Mouse (Mus musculus): ENCODE results near the gene Cxcl2.
A peak's percentile ranks its signal among the peaks of the same experiment; 100 is the strongest.

Gene Cxcl2

DNA sequence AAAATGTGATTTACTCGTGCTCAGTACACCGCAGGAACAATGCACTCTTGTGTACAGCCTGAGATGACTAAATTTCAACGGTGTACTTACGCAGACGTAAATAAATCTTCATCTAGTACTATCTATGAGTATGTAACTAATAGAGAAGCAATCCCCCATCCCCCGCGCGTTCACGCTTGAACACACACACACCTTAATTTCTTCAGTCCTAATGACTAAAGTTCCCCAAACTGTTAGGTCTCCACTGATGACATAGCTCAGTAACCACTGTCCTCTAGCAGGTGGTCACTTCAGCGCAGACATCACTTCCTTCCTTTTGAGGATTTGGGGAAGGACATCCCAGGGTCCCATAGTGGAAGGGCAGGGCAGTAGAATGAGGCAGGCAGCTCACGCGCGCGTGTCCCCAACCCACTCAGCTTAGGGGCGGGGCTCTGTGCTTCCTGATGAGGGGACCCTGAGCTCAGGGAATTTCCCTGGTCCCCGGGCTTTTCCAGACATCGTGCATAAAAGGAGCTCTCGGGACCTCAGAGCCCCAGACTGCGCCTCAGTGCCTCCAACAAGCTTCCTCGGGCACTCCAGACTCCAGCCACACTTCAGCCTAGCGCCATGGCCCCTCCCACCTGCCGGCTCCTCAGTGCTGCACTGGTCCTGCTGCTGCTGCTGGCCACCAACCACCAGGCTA lies at the start of gene Cxcl2:
Gene Cxcl2, plus strand, starts transcription at position 533 of the 682 bp plus-strand sequence.
- DNase-seq: no peak

DNA sequence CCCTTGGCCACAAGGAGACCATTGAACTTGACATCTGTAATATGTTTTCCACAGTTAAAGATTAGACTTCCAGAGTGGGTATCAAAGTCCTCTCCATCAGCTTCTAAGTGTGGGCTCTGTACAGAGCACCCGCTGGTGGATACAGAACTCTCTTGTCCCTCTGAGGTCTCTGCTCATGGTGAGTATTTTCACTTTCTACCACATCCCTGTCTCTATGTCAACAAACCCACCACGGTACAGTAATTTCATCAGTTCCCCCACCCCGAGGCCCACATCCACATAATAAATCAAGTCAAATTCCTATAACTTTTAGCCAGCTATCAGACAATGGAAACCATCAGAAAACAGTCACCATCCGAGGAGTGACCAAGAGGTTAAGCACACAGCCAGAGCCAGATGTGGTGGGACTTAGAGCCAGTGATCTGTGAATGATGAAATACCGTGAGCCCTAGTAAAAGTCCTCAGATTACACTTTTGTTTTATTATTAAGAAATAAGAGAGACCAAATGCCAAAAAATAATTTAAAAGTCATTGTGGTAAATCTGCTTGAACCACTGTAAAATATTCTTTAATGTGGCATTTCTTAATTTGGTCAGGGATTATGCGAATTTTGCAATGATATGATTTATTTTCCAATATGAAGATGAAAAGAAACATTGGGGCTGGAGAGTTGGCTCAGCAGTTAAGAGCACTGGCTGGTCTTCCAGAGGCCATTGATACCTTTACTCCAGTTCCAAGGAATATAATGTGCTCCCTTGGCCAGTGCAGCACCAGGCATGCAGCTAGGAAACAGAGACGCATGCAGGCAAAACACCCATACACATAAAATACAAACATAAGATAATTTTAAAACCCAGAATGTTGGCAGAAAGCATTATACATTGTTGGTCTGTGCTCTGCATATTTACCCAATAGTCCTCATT lies 48.1 kb upstream of the Cxcl2 start:
- no peak for DNase-seq

DNA sequence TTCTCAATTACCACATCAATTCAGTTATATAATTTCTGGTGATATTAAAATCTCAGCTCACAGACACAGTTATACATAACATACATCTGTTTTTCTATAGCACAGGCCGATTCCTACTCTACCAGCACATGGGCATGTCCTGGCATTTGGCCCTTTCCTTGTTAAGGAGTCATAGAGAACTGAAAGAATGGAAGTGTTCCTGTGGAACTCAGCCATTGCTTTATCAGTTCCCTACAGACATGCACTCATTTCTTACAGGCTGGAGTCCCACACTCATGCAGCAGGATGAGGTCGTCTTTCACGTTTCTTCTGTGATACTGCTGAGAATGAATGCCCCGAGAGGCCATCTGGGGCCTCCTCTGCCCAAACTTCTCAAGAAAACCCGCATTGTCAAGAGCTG lies 46.2 kb upstream of the Cxcl2 start:
- no peak for DNase-seq

DNA sequence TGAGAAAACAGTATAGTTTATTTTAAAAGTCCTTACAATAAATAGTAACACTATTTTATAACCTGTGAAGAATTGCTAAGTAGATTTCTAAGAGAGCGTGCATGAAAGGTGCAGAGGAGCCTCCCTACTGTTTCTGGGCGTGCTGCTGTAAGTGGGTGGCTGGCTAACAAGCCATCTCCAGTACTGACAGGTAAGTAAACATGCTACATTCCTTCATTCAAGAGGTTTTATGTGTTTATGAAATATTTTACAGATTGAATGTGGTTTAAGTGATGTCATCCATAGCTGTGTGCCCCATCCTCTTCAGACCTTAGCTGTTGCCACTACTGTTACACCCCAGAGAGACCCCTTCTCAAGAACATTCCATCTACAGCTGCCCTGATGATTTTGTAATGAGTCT lies 45.2 kb upstream of the Cxcl2 start:
- DNase-seq: no peak

DNA sequence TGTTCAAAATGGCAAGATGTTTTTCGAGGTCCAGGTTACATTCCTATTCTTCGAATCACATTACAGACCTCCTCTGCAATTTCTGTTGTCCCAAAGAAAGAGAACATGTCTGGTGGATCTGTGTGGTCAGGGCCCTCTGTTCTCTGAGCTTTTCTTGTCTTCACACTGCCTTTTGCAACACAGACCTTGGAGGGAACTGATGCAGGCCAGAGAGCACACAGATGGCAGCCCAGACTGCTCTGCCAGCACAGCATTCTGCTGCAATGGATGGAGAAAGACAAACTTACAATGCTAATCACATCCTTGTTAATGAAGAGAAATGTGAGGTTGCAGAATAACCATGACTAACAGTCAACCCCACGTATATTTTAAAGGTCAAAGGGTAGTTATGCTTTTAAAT lies 44.6 kb upstream of the Cxcl2 start:
- DNase-seq: no peak

DNA sequence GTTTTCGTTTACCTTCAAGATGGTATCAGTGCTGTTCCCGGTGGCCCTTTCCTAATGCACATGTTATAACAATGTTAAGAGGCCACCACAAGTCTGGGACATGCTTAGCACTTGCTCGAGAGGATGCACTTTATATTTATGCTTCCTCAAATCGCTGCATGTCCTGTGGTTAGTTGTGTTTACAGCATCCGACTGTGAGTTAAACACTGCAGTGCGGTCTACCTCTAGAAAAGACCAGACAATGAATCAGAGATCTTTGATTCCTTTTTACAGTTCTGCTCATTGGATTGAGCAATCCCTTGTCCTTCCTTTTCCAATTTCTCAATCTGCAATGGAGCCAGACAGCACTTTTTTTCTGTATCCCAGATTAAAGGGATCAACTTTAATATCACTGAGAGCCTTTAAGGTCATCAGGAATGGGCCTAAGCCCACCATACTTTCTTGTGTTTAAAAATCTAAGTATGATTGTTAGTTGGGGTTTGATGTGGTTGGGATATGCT lies 41.7 kb upstream of the Cxcl2 start:
- no peak for DNase-seq

DNA sequence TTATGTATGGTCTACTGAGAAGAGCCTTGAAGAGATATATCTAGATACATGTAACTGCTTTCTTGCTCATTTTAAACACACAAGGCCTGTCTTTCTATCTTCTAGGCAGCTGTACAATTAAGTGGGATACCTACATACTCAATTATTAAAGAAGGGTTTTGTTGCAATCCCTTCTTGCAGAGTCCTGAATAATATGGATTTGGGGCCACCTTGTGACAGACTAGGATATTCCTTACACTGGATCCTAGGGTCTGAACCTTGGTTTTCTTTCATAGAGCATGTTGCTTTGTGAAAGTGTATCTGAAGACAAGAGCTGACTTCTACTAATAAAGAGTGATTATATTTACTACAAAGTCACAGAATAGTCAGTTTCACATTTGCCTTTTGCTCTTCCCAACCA lies 36.9 kb upstream of the Cxcl2 start:
- no peak for DNase-seq

DNA sequence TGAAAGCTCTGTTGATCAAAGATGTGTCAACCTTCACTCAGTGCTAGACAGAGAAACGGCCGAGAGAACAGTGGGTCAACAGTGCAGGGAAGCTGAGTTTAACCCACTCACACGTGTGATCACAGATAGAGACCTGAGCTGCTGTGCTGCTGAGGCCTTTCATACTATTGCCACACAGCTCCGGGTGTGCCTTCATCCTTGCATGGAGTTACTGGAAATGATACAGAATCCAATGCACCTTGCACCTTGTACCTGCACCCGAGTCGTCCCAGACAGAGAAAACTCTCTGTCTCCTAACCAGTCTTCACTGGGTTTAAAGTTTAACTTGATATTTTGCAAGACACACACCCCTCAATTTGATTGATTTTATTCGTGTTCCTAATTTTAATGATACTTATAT lies 31.3 kb upstream of the Cxcl2 start:
- DNase-seq: no peak

DNA sequence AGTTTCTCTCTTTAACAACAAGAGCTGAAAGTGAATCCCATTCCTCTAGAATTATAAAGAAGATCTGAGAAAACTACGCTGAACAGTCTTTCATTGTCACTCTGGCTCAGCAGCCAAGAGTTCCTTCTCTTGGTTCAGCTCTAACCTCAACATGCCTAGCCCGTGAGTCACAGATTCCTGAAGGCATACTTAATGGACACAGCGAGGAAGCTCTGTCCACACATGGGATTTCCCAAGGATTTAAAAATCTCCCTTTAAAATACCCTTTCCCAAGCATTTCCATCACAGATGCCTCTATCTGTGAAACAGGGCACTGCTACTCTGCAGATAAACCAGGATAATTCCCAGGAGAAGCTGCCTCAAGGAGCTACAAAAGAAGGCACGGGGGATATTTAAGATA lies 27.6 kb upstream of the Cxcl2 start:
- no peak for DNase-seq

DNA sequence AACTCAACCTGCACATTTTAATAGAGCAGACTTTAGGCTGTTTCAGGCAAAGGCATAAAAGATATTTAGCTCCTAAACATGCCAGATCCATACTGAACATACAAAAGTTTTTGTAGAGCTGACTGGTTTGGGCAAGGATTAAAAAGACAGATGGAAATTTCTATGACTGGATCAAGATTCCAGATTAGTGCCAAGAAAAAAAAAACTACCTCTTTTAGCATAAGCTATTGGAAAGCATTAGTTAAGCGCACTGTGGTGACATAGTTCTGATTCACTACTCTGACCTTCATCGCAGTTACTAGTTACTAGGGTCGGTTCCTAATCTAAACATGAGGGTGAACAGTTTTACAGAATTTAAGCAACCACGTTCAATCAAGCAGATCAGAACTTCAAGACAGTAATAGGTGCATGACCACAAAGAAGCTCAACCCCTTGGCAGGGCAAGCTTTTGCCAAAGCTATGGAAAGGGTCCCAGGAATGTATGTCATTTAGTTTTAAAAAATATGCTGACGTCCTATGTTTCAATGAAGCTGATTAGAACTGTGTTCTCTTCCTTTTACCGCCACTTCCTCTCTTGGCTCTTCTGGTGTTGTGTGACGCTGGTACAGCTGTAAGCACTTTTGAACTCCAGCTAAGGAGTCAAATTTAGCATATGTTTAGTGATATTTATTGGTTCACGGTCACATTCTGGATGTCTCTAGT lies 27.0 kb upstream of the Cxcl2 start:
- no peak for DNase-seq

DNA sequence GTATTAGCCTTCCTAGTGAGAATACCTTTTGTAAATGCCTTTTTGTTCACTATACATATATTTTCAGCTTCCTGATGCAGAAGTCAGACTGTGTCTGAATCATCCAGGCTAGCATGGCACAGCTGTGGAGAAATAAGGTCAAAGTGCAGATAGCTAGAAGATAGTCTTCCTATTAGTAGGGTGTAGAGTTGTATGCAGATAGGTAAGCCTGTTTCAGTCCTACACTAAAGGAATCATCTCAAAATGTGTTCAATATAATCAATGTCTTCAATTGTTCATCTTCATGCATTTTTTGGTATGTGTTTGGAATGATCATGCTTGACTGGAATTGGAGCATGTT lies 26.5 kb upstream of the Cxcl2 start:
- no peak for DNase-seq

DNA sequence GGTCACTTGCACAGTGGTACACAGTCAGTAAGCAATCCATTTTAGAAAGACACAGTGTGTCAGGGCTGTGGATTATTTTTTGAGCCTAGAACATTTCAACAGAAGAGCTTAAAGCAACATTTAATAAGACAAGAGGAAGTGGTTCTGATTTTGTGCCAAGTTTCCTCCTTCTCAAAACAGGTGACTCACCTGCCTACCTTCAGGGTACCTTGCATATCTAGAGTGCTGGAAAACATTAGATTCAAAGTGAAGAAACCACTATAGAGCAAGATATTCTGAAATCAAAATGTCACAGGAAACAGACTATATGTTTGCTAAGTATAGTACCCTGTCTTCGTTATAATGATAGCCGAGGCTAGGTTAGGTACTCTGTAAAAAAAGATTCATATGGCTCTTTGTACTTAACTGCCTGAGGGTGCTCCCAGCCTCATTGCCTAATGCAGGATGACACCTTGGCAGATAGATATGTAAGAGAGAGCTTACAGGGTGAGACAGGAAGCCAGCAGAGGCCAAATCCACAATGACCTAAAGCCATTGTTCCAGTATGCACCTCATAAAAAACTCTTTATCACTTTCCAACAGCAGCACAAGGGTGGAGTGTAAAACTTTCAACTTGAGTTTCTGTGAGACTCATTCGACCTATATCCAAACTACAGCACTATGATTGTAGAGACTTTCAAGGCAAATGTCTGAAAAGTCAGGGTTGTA lies 24.2 kb upstream of the Cxcl2 start:
- DNase-seq: no peak

DNA sequence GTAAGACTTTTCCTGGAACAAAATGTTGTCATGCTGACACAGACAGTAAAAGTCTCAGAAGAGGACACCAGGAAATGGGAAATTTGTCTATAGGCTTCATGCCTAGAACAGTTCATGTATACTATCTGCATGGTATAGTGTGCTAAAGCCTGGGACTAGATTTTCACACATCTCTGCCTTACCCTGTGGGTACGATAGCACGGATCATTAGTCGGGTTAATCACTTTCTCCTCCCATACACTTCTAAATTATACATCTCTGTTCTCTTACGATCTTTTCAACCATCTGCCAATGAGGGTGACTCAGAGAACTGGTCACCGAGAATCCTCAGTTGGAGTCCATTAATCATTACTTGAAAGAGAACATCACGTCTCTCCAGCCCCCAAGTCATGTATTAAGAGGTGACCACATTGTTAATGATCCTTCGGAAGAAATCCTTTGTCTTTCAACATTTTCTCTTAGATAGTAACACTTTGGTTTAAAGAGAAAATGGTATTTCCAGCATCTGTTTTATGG lies 23.3 kb upstream of the Cxcl2 start:
- no peak for DNase-seq

DNA sequence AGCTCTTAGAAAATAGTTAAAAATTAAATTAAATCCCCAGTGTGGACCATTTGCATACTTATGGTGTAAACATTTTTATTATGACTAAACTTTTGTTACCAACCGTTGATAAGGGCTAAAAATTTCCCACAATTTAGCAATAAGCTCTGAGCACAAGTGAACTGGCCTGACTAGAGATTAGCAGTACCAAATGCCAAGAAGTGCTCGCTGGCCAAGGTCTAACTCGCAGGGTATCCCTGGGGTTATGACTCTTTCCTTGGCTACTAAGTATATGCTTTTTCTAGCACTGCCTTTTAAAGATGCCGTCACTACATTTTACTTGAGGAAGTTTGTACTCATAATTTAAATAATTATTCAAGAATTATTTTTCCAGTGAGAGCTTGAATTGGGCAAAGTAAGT lies 22.6 kb upstream of the Cxcl2 start:
- no peak for DNase-seq

DNA sequence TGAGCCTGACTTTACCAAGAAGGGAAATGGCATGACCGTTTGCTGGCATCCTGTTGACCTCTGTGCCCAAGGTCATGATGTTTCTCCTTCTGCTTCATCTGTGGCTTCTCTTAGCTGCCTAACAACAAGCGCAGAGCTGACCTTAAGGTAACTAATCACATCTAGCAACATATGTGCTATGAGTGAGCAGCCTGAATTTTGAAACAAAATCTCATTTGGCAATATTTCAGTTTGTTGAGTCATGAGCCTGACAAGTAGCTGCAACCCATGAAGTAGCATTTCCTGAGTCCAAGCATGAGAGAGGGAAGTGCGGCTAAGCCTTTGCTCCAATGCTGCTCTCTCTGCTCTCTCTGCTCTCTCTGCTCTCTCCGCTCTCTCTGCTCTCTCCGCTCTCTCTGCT lies 22.0 kb upstream of the Cxcl2 start:
- DNase-seq: no peak

DNA sequence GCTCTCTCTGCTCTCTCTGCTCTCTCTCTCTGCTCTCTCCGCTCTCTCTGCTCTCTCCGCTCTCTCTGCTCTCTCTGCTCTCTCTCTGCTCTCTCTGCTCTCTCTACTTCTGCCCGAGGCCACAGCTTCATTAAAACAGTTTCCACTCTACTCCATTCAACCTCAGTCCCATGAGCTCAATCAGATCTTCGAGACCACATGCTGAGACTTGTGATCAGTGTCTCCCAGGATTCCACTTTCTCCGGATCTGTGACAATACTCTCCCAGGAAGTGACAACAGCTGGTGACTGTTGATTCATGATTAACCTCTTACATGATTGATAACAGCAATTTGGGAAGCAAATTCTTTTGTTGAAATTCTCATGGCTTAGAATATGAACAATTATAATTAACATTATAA lies 21.5 kb upstream of the Cxcl2 start:
- DNase-seq: no peak

DNA sequence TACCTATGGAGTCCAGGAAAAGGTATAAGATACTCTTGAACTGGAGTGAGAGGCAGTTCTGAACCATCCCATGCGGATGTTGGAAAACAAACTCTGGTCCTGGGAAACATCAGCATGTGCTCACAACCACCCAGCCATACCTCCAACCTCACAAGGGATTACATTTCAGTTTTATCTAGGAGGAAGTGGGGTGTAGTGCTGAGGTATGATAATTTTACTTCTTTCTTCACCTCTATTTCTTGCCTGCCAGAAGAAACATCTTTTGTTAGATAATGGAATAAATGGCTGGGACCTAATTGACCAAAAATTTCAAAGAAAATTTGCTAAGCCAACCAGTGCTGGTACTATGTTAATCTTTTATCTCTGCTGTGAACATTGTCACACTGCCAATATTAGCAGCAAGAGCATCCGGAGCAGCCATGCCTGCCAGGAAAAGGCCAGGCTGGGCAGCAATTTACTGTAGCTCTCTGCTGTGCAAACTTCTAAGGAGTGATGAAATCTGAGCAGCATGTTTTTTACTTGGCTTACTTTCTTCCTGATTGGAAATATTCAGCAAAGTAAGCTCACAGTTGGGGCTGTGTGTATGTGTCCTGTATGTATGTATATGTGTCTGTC lies 18.9 kb upstream of the Cxcl2 start:
- DNase-seq: peak; percentile 6

DNA sequence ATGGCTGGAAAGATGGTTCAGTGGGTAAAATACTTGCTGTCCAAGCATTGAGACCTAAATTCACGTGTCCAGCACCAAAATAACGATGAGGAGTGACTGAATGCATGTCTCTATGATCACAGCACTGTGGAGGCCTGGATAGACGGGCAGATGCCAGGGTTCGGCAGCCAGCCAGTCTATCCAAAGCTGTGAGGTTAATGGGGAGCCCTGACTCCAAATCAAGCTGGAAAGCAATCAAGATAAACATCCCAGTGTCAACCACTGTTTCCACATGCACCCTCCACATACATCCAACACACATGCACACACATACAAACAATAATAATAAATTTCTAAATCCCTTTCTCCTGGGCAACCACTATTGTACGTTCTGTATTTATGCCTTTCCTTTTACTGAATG lies 15.0 kb upstream of the Cxcl2 start:
- DNase-seq: no peak

DNA sequence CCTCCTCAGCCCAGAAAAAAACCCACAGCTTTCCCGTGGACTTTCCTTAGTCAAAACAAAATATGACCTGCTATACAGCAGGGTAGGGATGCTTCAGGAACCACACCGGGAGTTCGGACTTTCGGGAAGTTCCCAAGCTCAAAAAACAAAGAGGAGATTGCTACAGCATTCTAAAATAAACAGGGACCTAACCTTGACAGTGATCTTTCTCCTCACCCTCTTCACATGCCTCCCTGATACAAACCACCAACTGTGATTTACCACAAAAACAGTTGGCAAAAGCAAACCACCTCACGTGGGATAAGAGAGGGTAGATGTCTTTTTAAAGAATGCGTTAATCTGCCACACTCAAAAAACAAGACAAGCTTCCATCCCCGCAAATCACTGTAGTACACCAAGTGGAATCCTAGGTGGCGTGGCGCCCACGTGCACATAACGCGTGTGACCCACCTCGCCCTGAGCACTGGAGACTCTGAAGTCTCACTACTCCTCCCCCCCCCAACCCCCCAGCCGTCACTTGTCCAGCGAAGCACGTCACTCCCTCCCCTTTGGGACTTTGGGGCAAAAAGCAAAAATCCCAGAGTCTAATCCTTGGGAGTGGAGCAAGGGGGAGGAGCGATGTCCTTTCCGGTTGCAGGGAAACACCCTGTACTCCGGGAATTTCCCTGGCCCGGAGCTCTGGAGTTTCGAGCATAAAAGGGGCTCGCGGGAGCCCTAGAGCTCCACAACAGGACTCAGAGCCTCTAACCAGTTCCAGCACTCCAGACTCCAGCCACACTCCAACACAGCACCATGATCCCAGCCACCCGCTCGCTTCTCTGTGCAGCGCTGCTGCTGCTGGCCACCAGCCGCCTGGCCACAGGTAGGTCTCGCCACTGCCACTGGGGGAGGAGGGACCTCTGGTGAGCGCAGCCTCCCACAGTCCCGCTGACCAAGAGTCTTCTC lies 12.9 kb upstream of the Cxcl2 start, which contains the start of gene Cxcl1:
Gene Cxcl1, plus strand, starts transcription at position 723 of the 945 bp plus-strand sequence.
- peak; percentile 4 for DNase-seq

DNA sequence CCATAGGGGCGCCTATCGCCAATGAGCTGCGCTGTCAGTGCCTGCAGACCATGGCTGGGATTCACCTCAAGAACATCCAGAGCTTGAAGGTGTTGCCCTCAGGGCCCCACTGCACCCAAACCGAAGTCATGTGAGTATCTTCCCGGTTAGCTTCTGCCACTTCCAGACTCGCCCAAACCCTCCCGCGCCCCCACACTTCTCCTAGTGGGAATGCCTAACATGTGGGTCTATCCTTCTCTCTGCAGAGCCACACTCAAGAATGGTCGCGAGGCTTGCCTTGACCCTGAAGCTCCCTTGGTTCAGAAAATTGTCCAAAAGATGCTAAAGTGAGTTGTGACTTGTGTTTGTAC lies 12.2 kb upstream of the Cxcl2 start:
- no peak for DNase-seq

DNA sequence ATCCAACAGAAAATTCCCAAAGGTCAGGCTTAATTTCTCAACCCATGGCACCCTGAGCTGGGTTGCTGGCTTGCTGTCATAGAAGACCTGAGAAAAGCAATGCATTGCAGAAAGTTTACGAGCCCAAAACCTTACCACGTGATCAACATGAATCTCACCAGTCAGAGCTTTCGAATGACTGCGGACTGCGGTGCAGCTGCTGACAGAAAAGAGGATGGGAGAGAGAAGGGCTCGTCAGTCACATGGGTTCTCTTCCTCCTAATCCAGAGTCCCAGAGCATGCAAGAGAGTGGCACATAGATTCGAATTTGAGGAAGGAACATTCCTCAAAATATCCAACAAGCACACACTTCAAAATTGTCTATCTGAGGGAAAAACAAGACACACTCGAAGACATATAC lies 9.4 kb upstream of the Cxcl2 start:
- DNase-seq: no peak
